Mouse (Mus musculus) lung, adult 2 months (tissue): ENCODE measurements around the gene Car9.

ENCODE experiments used
- CTCF ChIP-seq: fragments of 200-500 bp; IDR thresholded peaks from 2 replicates; pipeline ENCODE4 v1.5.1; 2011; ENCODE audit warnings: mild to moderate bottlenecking, low read length, control low read depth; ENCODE audit not compliant: insufficient read depth
- POLR2A ChIP-seq: fragments of 200-500 bp; IDR thresholded peaks from 2 replicates; pipeline ENCODE4 v1.6.1; 2011; ENCODE audit warnings: low read depth, mild to moderate bottlenecking, control low read depth, low read length, borderline replicate concordance; ENCODE audit errors: extremely low read depth

DNA sequence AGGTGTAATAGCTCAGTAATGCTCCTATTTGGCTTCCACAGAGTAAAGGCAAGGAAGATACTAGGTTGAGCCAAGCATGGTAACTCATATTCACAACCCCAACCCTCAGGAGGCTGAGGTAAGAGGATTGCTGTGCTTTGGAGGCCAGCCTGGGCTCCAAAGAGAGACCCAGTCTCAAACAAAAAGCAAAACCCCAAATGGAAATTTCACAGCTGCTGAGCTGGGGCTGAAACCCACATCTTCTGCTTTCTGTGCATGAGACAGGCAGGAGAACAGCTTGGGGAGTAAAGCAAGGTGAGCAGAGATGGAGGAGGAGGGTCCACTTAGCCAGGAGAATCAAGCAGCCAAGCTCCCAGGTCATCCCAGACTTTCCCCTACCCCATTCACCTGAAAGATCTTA, 47.1 kb downstream of the Car9 start:
- TF ChIP-seq POLR2A (no peak), CTCF (no peak)
